In genomic region chr2:3690221-3690620, GRCm38 (mm10) we compare ENCODE assay signal across 19 mouse cellular contexts.
"Had no signal": no experiment of that assay in that cellular context is flagged by ENCODE, and none has a peak within 500 bp of the region (broad histone marks: within the 10 kb centered on the region; RNA-seq: fewer than 3 reads in every experiment).

No protein-coding gene starts in this region.

- H3K9ac ChIP-seq: liver, postnatal 0 days; lung, embryonic 15.5 days; midbrain, embryonic 13.5 days; midbrain, embryonic 15.5 days; neural tube, embryonic 12.5 days had no signal

- ATAC-seq: liver, postnatal 0 days; lung, postnatal 0 days; midbrain, embryonic 13.5 days; midbrain, embryonic 15.5 days had no signal

- H3K4me3 ChIP-seq: lung, embryonic 15.5 days; megakaryocyte, embryonic 14.5 days; midbrain, embryonic 13.5 days; midbrain, embryonic 15.5 days; neural tube, embryonic 12.5 days had no signal

- H3K36me3 ChIP-seq: lung, embryonic 15.5 days; midbrain, embryonic 13.5 days; midbrain, embryonic 15.5 days; neural tube, embryonic 12.5 days had no signal

- H3K4me1 ChIP-seq: lung, embryonic 15.5 days; midbrain, embryonic 13.5 days; midbrain, embryonic 15.5 days; neural tube, embryonic 12.5 days had no signal

- H3K4me2 ChIP-seq: lung, embryonic 15.5 days; midbrain, embryonic 11.5 days; midbrain, embryonic 13.5 days; midbrain, embryonic 15.5 days; neural tube, embryonic 12.5 days had no signal

- DNase-seq: liver, postnatal 0 days; lung, adult 2 months; lung, postnatal 14 days; lung, postnatal 36 days; right cerebral cortex, adult 18-20 months; right cerebral cortex, postnatal 25 days; right cerebral cortex, postnatal 4 days; spleen, adult 18-20 months; thymus, adult 18-20 months; thymus, postnatal 14 days; thymus, postnatal 36 days had no signal

- H3K27me3 ChIP-seq: lung, embryonic 15.5 days; megakaryocyte, embryonic 14.5 days; midbrain, embryonic 13.5 days; midbrain, embryonic 15.5 days; neural tube, embryonic 12.5 days had no signal

- H3K27ac ChIP-seq: lung, embryonic 15.5 days; macrophage; midbrain, embryonic 13.5 days; midbrain, embryonic 15.5 days; neural tube, embryonic 12.5 days had no signal

- H3K9me3 ChIP-seq: lung, embryonic 15.5 days; megakaryocyte, embryonic 14.5 days; midbrain, embryonic 13.5 days; midbrain, embryonic 15.5 days; neural tube, embryonic 12.5 days had no signal
